Mouse (Mus musculus): ENCODE results near the gene Pde7b.

- TF ChIP-seq CTCF (IDR thresholded peaks at IDR 0.05; ENCODE audit: borderline replicate concordance, extremely low read depth, insufficient read depth, insufficient read length) (no peak), POLR2A (IDR thresholded peaks at IDR 0.05; ENCODE audit: borderline replicate concordance, extremely low read depth, insufficient read depth, insufficient read length, poor library complexity, severe bottlenecking) (no peak)
Observed at GRCm38 (mm10) chr10:20462596-20462995, 262.3 kb downstream of the Pde7b start.

Measured in brain, embryonic 14.5 days (tissue).